Mouse (Mus musculus) midbrain, postnatal 0 days (tissue): ENCODE results near the gene Cchcr1. TPM values are rescaled to one million over a fixed set of nuclear protein-coding genes. Genes with fewer than 3 reads are reported as not detected.
A peak's percentile ranks its signal among the peaks of the same experiment; 100 is the strongest.
"Not testable (repeated sequence)": the region's sequence is repeated elsewhere in the genome, so short reads cannot be mapped to it uniquely, and the experiment has no call there.

Experiments
- ATAC-seq: fragments of 200-750 bp; cut with Nextera tagmentation; 2 replicates; pipeline ENCODE4 v1.8.0; 2017; ENCODE audit warnings: moderate number of reproducible peaks, mild to moderate bottlenecking, moderate TSS enrichment, moderate library complexity; ENCODE audit not compliant: low FRiP score
- DNase-seq: peaks from one replicate; pipeline ENCODE4 v3.0.0-alpha.2; 2015; ENCODE audit warnings: low spot score
- H3K27ac ChIP-seq: fragments of 300-500 bp; sonication (generic); 2 replicates; pipeline ENCODE4 v1.5.1; 2014; ENCODE audit warnings: low read depth, mild to moderate bottlenecking, low read length, mixed read lengths
- H3K27me3 ChIP-seq: fragments of 300-500 bp; sonication (generic); 2 replicates; pipeline ENCODE4 v1.6.1; 2014; ENCODE audit warnings: low read length, control low read depth, mixed read lengths; ENCODE audit not compliant: insufficient read depth
- H3K36me3 ChIP-seq: fragments of 300-500 bp; sonication (generic); 2 replicates; pipeline ENCODE4 v1.6.1; 2014; ENCODE audit warnings: low read length, control low read depth, mixed read lengths; ENCODE audit not compliant: insufficient read depth
- H3K4me1 ChIP-seq: fragments of 300-500 bp; sonication (generic); 2 replicates; pipeline ENCODE4 v1.6.1; 2014; ENCODE audit warnings: mild to moderate bottlenecking, control low read depth, antibody characterized with exemption, low read length, mixed read lengths; ENCODE audit not compliant: insufficient read depth
- H3K4me2 ChIP-seq: fragments of 300-500 bp; sonication (generic); 2 replicates; pipeline ENCODE4 v1.6.1; 2014; ENCODE audit warnings: low read depth, mild to moderate bottlenecking, low read length, mixed read lengths; ENCODE audit not compliant: poor library complexity, severe bottlenecking
- H3K4me3 ChIP-seq: fragments of 300-500 bp; sonication (generic); 2 replicates; pipeline ENCODE4 v1.5.1; 2014; ENCODE audit warnings: low read depth, mild to moderate bottlenecking, low read length, moderate library complexity
- H3K9ac ChIP-seq: fragments of 300-500 bp; sonication (generic); replicated peaks from 2 replicates; pipeline ENCODE4 v1.6.1; 2014; ENCODE audit warnings: mild to moderate bottlenecking, low read length, moderate library complexity, mixed read lengths; ENCODE audit not compliant: poor library complexity, severe bottlenecking
- H3K9me3 ChIP-seq: fragments of 300-500 bp; sonication (generic); 2 replicates; pipeline ENCODE4 v1.6.1; 2016; ENCODE audit warnings: low read length, control low read depth
- CTCF ChIP-seq: IDR thresholded peaks from 2 replicates; pipeline ENCODE4 v1.5.1; 2016; ENCODE audit warnings: antibody characterized with exemption, mild to moderate bottlenecking
- WGBS: fragments of 180-500 bp; shearing (Covaris S2); extraction: QIAGEN DNeasy Blood & Tissue Kit; methylation state at CpG from one replicate; pipeline ENCODE4 v1.1.7; 2014; 5-methylcytosine and 5-hydroxymethylcytosine counted together
- polyA plus RNA-seq: library from polyadenylated mRNA; unstranded; fragments of >200 nt; fragmentation: Nextera tagmentation; extraction: Ambion mirVana; gene quantifications from 2 replicates; pipeline ENCODE4 v1.2.1, GENCODE M21; 2015
- total RNA-seq: library from RNA; depleted of rRNA; stranded (reverse); fragments of >200 nt; gene quantifications from 2 replicates; pipeline ENCODE4 v1.2.3, GENCODE M21; 2014; rRNA removed

The Cchcr1 gene
- total RNA-seq (3.5 and 4.0 TPM in 2 replicates), polyA plus RNA-seq (1.9 and 2.1 TPM in 2 replicates)

- Histone ChIP-seq H3K27ac (no peak within 1 kb of the TSS), H3K9me3 (no peaks in the 10 kb centered on the region), H3K4me2 (peak within 1 kb of the TSS; percentile 97), H3K4me3 (peak within 1 kb of the TSS; percentile 53), H3K27me3 (no peaks in the 10 kb centered on the region), H3K4me1 (no peaks in the 10 kb centered on the region; the same call in 1 of the 2 replicates), H3K36me3 (no peaks in the 10 kb centered on the region), H3K9ac (peak within 1 kb of the TSS; percentile 36; the same call in 1 of the 2 replicates)
- ATAC-seq, result peak; percentile 91
- TF ChIP-seq CTCF, result no peak
- WGBS, result under 1% methylated on average over 66 of the region's 67 CpGs
- peak; percentile 96 for DNase-seq
These were observed at the start of gene Cchcr1, which contains the start of gene Tcf19 for GRCm38 (mm10) chr17:35516652-35517500. Cchcr1 (plus strand) TSS chr17:35517100. Tcf19 (minus strand) TSS chr17:35516824.

- ATAC-seq, H3K4me3 ChIP-seq, H3K27ac ChIP-seq, H3K36me3 ChIP-seq, H3K9me3 ChIP-seq, H3K4me1 ChIP-seq, H3K4me2 ChIP-seq, DNase-seq, H3K9ac ChIP-seq: not testable (repeated sequence)
- peaks cover 27% of the 10 kb centered on the region for H3K27me3 ChIP-seq
- WGBS, result 79% methylated on average over 3 of the region's 3 CpGs
These were observed 48.0 kb upstream of the Cchcr1 start for GRCm38 (mm10) chr17:35468936-35469335.

- H3K27me3 ChIP-seq, result peaks cover 27% of the 10 kb centered on the region
- H3K4me3 ChIP-seq, result peak within 1 kb of the TSS; percentile 40
- no peaks in the 10 kb centered on the region for H3K4me1 ChIP-seq
- H3K27ac ChIP-seq, result no peak within 1 kb of the TSS
- 0 out of 2 replicates have a peak within 1 kb of the TSS, but pooled peaks have one; percentile 29 for H3K9ac ChIP-seq
- no peaks in the 10 kb centered on the region for H3K9me3 ChIP-seq
- DNase-seq (no peak), ATAC-seq (no peak)
- no peaks in the 10 kb centered on the region for H3K36me3 ChIP-seq
- peak within 1 kb of the TSS; percentile 59 for H3K4me2 ChIP-seq
- no peak for TF ChIP-seq CTCF
- 1% methylated on average over 72 of the region's 80 CpGs for WGBS
These were observed 46.8 kb upstream of the Cchcr1 start, which contains the start of gene H2-Q10 for GRCm38 (mm10) chr17:35469842-35470751. H2-Q10 (plus strand) TSS chr17:35470089.

DNA sequence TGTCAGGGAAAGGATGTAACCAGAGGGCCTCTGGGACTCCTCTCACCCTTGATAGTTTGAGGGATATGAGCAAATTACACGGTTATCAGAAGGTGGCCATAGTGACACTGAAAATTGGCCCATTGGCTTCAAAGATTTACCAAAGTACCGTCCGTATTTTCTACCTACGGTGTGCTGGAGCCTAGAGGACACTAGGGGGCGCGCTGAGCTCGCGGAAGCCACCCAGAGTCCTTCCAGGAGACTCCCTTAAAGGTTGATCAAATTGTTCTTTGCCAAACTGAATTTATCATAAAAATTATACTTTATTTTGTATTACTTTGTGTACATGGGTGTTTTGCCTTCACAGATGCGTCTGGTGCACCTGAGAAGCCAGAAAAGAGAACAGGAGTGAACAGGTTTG is 32.8 kb upstream of the Cchcr1 start:
- Histone ChIP-seq H3K9me3 (no peaks in the 10 kb centered on the region), H3K27me3 (no peaks in the 10 kb centered on the region), H3K4me1 (no peaks in the 10 kb centered on the region), H3K27ac (no peak overlapping the region), H3K36me3 (no peaks in the 10 kb centered on the region), H3K4me2 (no peak overlapping the region), H3K4me3 (no peak overlapping the region), H3K9ac (no peak overlapping the region)
- WGBS, result under 1% methylated on average over 9 of the region's 9 CpGs
- TF ChIP-seq CTCF, result peak; percentile 87
- DNase-seq (peak; percentile 63), ATAC-seq (no peak)

DNA sequence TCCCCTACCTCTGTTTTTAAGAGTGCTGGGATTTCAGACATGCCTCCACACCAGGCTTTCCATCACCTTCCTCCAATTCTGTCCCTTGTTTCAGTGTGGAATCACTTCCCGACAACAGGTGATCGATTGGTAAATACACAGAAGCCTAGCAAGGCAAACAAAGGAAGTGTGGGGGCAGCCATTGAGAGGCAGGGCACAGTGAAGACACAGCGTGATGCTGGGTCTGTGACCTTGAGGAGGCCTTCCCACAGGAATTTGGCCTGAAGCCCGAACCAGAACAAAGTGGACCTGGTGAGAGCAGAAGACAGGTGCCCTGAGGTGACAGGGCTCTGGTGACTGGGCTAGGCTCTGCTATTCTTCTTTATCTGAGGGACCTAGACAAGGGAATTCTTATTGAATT is 31.2 kb upstream of the Cchcr1 start:
- H3K27ac ChIP-seq, result no peak overlapping the region
- H3K27me3 ChIP-seq, result no peaks in the 10 kb centered on the region
- ATAC-seq (no peak), DNase-seq (no peak)
- no peaks in the 10 kb centered on the region for H3K36me3 ChIP-seq
- no peak overlapping the region for H3K4me3 ChIP-seq
- H3K9me3 ChIP-seq, result no peaks in the 10 kb centered on the region
- H3K4me2 ChIP-seq, result no peak overlapping the region
- H3K9ac ChIP-seq, result no peak overlapping the region
- no peak for TF ChIP-seq CTCF
- no peaks in the 10 kb centered on the region for H3K4me1 ChIP-seq
- 35% methylated on average over 4 of the region's 4 CpGs for WGBS
